Mouse (Mus musculus): Measurements from ENCODE around the gene Cpm. TPM values are rescaled to one million over a fixed set of nuclear protein-coding genes. Genes with fewer than 3 reads are reported as not detected.

Gene Cpm
- polyA plus RNA-seq, 1 experiment from 2014 or later: 43.6 TPM

- Histone ChIP-seq H3K4me1 (ENCODE audit: control insufficient read depth, insufficient read depth, low read length) (no peaks in the 10 kb centered on the region), H3K4me2 (ENCODE audit: low read depth, low read length) (no peak overlapping the region), H3K36me3 (ENCODE audit: control insufficient read depth, insufficient read depth, low read length) (no peaks in the 10 kb centered on the region), H3K9ac (ENCODE audit: low read depth, low read length) (no peak overlapping the region), H3K27me3 (replicated peaks; ENCODE audit: control insufficient read depth, insufficient read depth, low read length) (no peaks in the 10 kb centered on the region), H3K27ac (replicated peaks; ENCODE audit: low read depth, low read length) (no peak overlapping the region), H3K9me3 (ENCODE audit: control insufficient read depth, low read length) (no peaks in the 10 kb centered on the region), H3K4me3 (ENCODE audit: low read depth, low read length) (no peak overlapping the region)
- 84% methylated on average over 4 of the region's 4 CpGs for WGBS
- DNase-seq (ENCODE audit: low spot score) (no peak), ATAC-seq (ENCODE audit: low read depth) (no peak)
These were observed 8.8 kb upstream of the Cpm start for GRCm38 (mm10) chr10:117620530-117620929.

- H3K9ac ChIP-seq (ENCODE audit: low read depth, low read length): no peak overlapping the region
- no peak overlapping the region for H3K27ac ChIP-seq (replicated peaks; ENCODE audit: low read depth, low read length)
- WGBS: 71% methylated on average over 3 of the region's 3 CpGs
- no peaks in the 10 kb centered on the region for H3K27me3 ChIP-seq (replicated peaks; ENCODE audit: control insufficient read depth, insufficient read depth, low read length)
- H3K4me1 ChIP-seq (ENCODE audit: control insufficient read depth, insufficient read depth, low read length): no peaks in the 10 kb centered on the region
- no peaks in the 10 kb centered on the region for H3K36me3 ChIP-seq (ENCODE audit: control insufficient read depth, insufficient read depth, low read length)
- H3K4me2 ChIP-seq (ENCODE audit: low read depth, low read length): no peak overlapping the region
- ATAC-seq (ENCODE audit: low read depth): no peak
- H3K9me3 ChIP-seq (ENCODE audit: control insufficient read depth, low read length): no peaks in the 10 kb centered on the region
- no peak for DNase-seq (ENCODE audit: low spot score)
- H3K4me3 ChIP-seq (ENCODE audit: low read depth, low read length): no peak overlapping the region
These were observed 8.3 kb upstream of the Cpm start for GRCm38 (mm10) chr10:117620934-117621501.

GRCm38 (mm10) chr10:117621616-117622533 is 7.4 kb upstream of the Cpm start:
- Histone ChIP-seq H3K36me3 (ENCODE audit: control insufficient read depth, insufficient read depth, low read length) (no peaks in the 10 kb centered on the region), H3K9me3 (ENCODE audit: control insufficient read depth, low read length) (no peaks in the 10 kb centered on the region), H3K4me3 (ENCODE audit: low read depth, low read length) (no peak overlapping the region), H3K9ac (ENCODE audit: low read depth, low read length) (no peak overlapping the region), H3K27me3 (replicated peaks; ENCODE audit: control insufficient read depth, insufficient read depth, low read length) (peaks cover 1% of the 10 kb centered on the region), H3K27ac (replicated peaks; ENCODE audit: low read depth, low read length) (no peak overlapping the region), H3K4me2 (ENCODE audit: low read depth, low read length) (no peak overlapping the region), H3K4me1 (ENCODE audit: control insufficient read depth, insufficient read depth, low read length) (no peaks in the 10 kb centered on the region)
- no peak for ATAC-seq (ENCODE audit: low read depth)
- 92% methylated on average over 12 of the region's 12 CpGs for WGBS
- DNase-seq (ENCODE audit: low spot score): no peak

GRCm38 (mm10) chr10:117623358-117623757 is 5.9 kb upstream of the Cpm start:
- no peak for DNase-seq (ENCODE audit: low spot score)
- no peak for ATAC-seq (ENCODE audit: low read depth)
- Histone ChIP-seq H3K9me3 (ENCODE audit: control insufficient read depth, low read length) (no peaks in the 10 kb centered on the region), H3K36me3 (ENCODE audit: control insufficient read depth, insufficient read depth, low read length) (no peaks in the 10 kb centered on the region), H3K4me3 (ENCODE audit: low read depth, low read length) (no peak overlapping the region), H3K27ac (replicated peaks; ENCODE audit: low read depth, low read length) (no peak overlapping the region), H3K9ac (ENCODE audit: low read depth, low read length) (no peak overlapping the region), H3K4me2 (ENCODE audit: low read depth, low read length) (no peak overlapping the region), H3K27me3 (replicated peaks; ENCODE audit: control insufficient read depth, insufficient read depth, low read length) (peaks cover 14% of the 10 kb centered on the region), H3K4me1 (ENCODE audit: control insufficient read depth, insufficient read depth, low read length) (0 out of 2 replicates have a peak, but pooled peaks cover 3% of the 10 kb centered on the region)

DNA sequence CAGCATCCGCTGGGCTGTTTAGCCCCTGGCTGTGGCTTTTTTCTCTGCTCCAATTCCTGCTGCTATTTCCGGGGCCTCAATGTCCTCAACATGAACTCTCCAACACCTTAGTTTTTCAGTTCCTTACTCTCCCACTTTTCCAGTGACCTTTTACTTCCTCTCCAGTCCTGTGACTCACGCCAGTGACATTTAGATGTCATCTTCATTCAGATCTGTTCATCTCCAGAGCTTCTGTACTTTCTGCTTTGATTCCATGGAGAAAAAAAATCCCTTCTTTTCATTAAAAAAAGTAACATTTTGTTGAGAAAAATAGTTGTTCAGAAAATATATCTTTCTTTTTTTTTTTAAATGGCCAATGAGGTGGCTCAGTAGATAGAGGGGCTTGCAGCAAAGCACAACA is 5.1 kb upstream of the Cpm start:
- Histone ChIP-seq H3K36me3 (ENCODE audit: control insufficient read depth, insufficient read depth, low read length) (no peaks in the 10 kb centered on the region), H3K4me1 (ENCODE audit: control insufficient read depth, insufficient read depth, low read length) (peaks cover 10% of the 10 kb centered on the region; the same call in 1 of the 2 replicates), H3K27me3 (replicated peaks; ENCODE audit: control insufficient read depth, insufficient read depth, low read length) (peaks cover 23% of the 10 kb centered on the region), H3K9me3 (ENCODE audit: control insufficient read depth, low read length) (no peaks in the 10 kb centered on the region), H3K4me2 (ENCODE audit: low read depth, low read length) (no peak overlapping the region), H3K9ac (ENCODE audit: low read depth, low read length) (no peak overlapping the region), H3K27ac (replicated peaks; ENCODE audit: low read depth, low read length) (no peak overlapping the region), H3K4me3 (ENCODE audit: low read depth, low read length) (no peak overlapping the region)
- ATAC-seq (ENCODE audit: low read depth): no peak
- WGBS: 53% methylated on average over 3 of the region's 3 CpGs
- no peak for DNase-seq (ENCODE audit: low spot score)

DNA sequence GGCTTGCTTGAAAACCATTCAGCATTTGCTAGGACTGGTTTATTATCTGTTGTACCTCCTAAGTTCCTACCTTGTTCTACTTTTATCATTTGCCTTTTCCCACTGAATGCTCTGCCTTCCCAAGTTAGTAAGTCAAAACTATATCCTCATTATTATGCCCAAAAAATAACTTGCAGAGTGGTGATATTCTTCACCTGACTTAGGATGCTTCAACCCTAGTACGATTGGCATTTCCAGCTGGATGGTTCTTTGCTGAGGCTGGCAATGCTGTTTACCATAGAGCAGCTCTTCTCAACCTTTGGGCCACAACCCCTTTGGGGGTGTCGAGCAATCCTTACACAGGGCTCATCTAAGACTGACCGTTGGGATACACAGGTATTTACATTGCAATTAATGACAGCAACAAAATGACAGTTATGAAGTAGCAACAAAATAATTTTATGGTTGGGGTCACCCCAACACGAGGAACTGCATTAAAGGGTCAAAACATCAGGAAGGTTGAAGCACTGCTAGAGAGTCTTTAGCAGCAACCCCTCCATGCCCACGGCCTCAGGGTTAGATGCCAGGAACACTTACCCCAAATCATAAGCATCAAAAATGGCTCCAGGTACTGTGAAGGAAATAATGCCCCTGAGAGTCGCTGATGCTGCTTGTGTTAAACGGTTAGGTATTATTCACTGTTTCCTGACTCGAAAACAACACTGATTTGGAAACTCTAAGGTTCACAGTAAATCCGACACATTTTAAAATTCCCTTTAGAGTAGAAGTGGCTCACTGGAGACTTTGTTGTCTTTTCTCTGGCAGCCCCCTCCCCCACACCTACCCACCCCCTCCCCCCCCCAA is 4.4 kb upstream of the Cpm start:
- Histone ChIP-seq H3K36me3 (ENCODE audit: control insufficient read depth, insufficient read depth, low read length) (no peaks in the 10 kb centered on the region), H3K27ac (replicated peaks; ENCODE audit: low read depth, low read length) (no peak overlapping the region), H3K9me3 (ENCODE audit: control insufficient read depth, low read length) (no peaks in the 10 kb centered on the region), H3K4me2 (ENCODE audit: low read depth, low read length) (no peak overlapping the region), H3K4me3 (ENCODE audit: low read depth, low read length) (no peak overlapping the region), H3K27me3 (replicated peaks; ENCODE audit: control insufficient read depth, insufficient read depth, low read length) (peaks cover 29% of the 10 kb centered on the region), H3K4me1 (ENCODE audit: control insufficient read depth, insufficient read depth, low read length) (peaks cover 10% of the 10 kb centered on the region; the same call in 1 of the 2 replicates), H3K9ac (ENCODE audit: low read depth, low read length) (no peak overlapping the region)
- ATAC-seq (ENCODE audit: low read depth): no peak
- 66% methylated on average over 9 of the region's 9 CpGs for WGBS
- DNase-seq (ENCODE audit: low spot score): no peak

- DNase-seq (ENCODE audit: low spot score) (no peak), ATAC-seq (ENCODE audit: low read depth) (no peak)
- Histone ChIP-seq H3K27me3 (replicated peaks; ENCODE audit: control insufficient read depth, insufficient read depth, low read length) (peaks cover 37% of the 10 kb centered on the region), H3K4me3 (ENCODE audit: low read depth, low read length) (no peak overlapping the region), H3K9me3 (ENCODE audit: control insufficient read depth, low read length) (no peaks in the 10 kb centered on the region), H3K4me1 (ENCODE audit: control insufficient read depth, insufficient read depth, low read length) (peaks cover 10% of the 10 kb centered on the region; the same call in 1 of the 2 replicates), H3K36me3 (ENCODE audit: control insufficient read depth, insufficient read depth, low read length) (no peaks in the 10 kb centered on the region), H3K9ac (ENCODE audit: low read depth, low read length) (no peak overlapping the region), H3K4me2 (ENCODE audit: low read depth, low read length) (no peak overlapping the region), H3K27ac (replicated peaks; ENCODE audit: low read depth, low read length) (no peak overlapping the region)
- WGBS: 75% methylated on average over 8 of the region's 9 CpGs
These were observed 3.6 kb upstream of the Cpm start for GRCm38 (mm10) chr10:117625500-117626296.

DNA sequence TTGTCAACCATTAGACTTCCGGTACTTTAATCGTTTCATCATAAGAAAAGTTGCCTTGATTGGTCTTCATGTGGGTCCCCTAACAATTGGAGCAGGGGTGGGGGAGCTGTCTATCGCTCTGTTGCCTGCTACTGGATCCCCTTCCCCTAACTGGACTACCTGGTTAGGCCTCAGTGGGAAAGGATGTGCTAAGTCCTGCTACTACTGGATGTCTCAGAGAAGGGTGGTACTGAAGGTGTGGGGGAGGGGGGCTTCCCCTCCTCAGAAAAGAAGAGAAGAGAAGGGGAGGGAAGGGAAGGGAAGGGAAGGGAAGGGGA is 3.0 kb upstream of the Cpm start:
- DNase-seq (ENCODE audit: low spot score) (no peak), ATAC-seq (ENCODE audit: low read depth) (no peak)
- Histone ChIP-seq H3K4me3 (ENCODE audit: low read depth, low read length) (no peak overlapping the region), H3K4me2 (ENCODE audit: low read depth, low read length) (no peak overlapping the region), H3K9me3 (ENCODE audit: control insufficient read depth, low read length) (no peaks in the 10 kb centered on the region), H3K4me1 (ENCODE audit: control insufficient read depth, insufficient read depth, low read length) (peaks cover 10% of the 10 kb centered on the region; the same call in 1 of the 2 replicates), H3K9ac (ENCODE audit: low read depth, low read length) (no peak overlapping the region), H3K36me3 (ENCODE audit: control insufficient read depth, insufficient read depth, low read length) (no peaks in the 10 kb centered on the region), H3K27ac (replicated peaks; ENCODE audit: low read depth, low read length) (no peak overlapping the region), H3K27me3 (replicated peaks; ENCODE audit: control insufficient read depth, insufficient read depth, low read length) (peaks cover 41% of the 10 kb centered on the region)
- WGBS: 78% methylated on average over 3 of the region's 3 CpGs

All from embryonic facial prominence, embryonic 14.5 days (tissue).